Mouse (Mus musculus) olfactory bulb, adult 2 months (tissue): ENCODE measurements around the gene Hexim2.

Source experiments
- CTCF ChIP-seq: fragments of 200-500 bp; IDR thresholded peaks from 2 replicates; pipeline ENCODE4 v1.5.1; 2012; ENCODE audit warnings: low read depth, mild to moderate bottlenecking, low read length, moderate library complexity; ENCODE audit not compliant: insufficient read depth
- POLR2A ChIP-seq: fragments of 200-500 bp; IDR thresholded peaks from 2 replicates; pipeline ENCODE4 v1.6.1; 2012; ENCODE audit warnings: mild to moderate bottlenecking, low read depth, low read length, moderate library complexity; ENCODE audit not compliant: insufficient read depth

DNA sequence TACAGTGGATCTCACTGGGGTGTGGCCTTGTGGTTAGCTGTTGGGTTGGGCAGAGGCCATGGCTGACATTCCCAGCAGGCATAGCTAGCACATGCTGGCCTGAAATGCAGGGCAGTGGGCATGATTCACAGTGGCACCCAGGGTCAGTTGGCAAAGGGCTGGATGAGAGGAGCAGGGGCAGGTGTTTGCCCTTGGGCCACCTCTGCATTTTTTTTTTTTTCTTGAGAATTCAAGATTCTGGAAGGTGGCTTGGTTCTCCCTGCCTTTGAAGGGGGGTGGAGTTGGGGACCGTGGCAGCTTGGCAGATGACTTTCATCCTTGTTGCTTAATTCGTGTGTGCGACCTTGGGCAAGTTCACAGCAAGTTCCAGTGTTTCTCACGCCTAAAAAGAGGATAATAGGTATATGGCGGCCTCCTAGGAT is 42.2 kb downstream of the Hexim2 start:
- TF ChIP-seq POLR2A = no peak
- TF ChIP-seq CTCF = no peak
